23 mouse cellular contexts compared by ENCODE assay signal in the genomic region with DNA sequence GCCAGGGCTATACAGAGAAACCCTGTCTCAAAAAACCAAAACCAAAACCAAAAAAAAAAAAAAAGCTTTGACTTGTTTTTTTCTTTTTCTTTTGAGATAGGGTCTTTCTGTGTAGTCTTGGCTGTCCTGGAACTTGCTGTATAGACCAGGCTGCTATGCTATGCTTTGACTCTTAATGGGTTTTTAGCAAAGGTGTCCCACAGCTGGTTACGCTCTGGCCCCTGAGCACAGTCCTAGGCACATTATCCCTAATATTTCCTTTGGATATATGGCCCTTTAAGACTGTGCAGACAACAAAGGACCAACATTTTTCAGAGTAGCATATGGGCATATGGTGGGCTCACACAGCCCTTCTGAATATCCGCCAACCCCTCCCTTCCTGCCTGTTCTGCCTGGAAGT. TPM values are rescaled to one million over a fixed set of nuclear protein-coding genes. Genes with fewer than 3 reads are reported as not detected.
"Had no signal": no experiment of that assay in that cellular context is flagged by ENCODE, and none has a peak within 500 bp of the region (broad histone marks: within the 10 kb centered on the region; RNA-seq: fewer than 3 reads in every experiment).

No protein-coding gene starts in this region.

- H3K36me3 ChIP-seq: limb, embryonic 10.5 days; limb, embryonic 13.5 days; liver, embryonic 12.5 days; liver, embryonic 15.5 days; lung, embryonic 15.5 days; midbrain, embryonic 10.5 days; neural tube, embryonic 12.5 days; neural tube, embryonic 15.5 days had no signal

- H3K27ac ChIP-seq: kidney, postnatal 0 days; layer of hippocampus, adult 2 months; limb, embryonic 10.5 days; limb, embryonic 13.5 days; liver, embryonic 12.5 days; liver, embryonic 15.5 days; lung, embryonic 15.5 days; midbrain, embryonic 10.5 days; neural tube, embryonic 12.5 days; neural tube, embryonic 15.5 days had no signal

- H3K9me3 ChIP-seq: limb, embryonic 10.5 days; limb, embryonic 13.5 days; liver, embryonic 12.5 days; liver, embryonic 15.5 days; lung, embryonic 15.5 days; megakaryocyte, embryonic 14.5 days; midbrain, embryonic 10.5 days; neural tube, embryonic 12.5 days; neural tube, embryonic 15.5 days had no signal

- H3K4me1 ChIP-seq: liver, embryonic 12.5 days; liver, embryonic 15.5 days had no signal

- H3K4me3 ChIP-seq: layer of hippocampus, adult 2 months; limb, embryonic 10.5 days; limb, embryonic 13.5 days; liver, embryonic 12.5 days; liver, embryonic 15.5 days; lung, embryonic 15.5 days; megakaryocyte, embryonic 14.5 days; midbrain, embryonic 10.5 days; neural tube, embryonic 12.5 days; neural tube, embryonic 15.5 days had no signal

- H3K4me2 ChIP-seq: limb, embryonic 13.5 days; liver, embryonic 12.5 days; liver, embryonic 15.5 days; lung, embryonic 15.5 days; neural tube, embryonic 12.5 days; neural tube, embryonic 15.5 days had no signal

- H3K27me3 ChIP-seq: limb, embryonic 13.5 days; liver, embryonic 12.5 days; liver, embryonic 15.5 days; lung, embryonic 15.5 days; neural tube, embryonic 15.5 days had no signal

- DNase-seq: kidney, adult 9 months; kidney, postnatal 25 days; layer of hippocampus, adult 9-11 months; liver; lung, adult 18-20 months; lung, postnatal 10 days; lung, postnatal 36 days; midbrain, embryonic 14.5 days; thymus, adult 18-20 months; thymus, postnatal 36 days had no signal

- H3K9ac ChIP-seq: limb, embryonic 13.5 days; liver, embryonic 12.5 days; liver, embryonic 15.5 days; lung, embryonic 15.5 days; neural tube, embryonic 12.5 days; neural tube, embryonic 15.5 days had no signal

- ATAC-seq: liver, embryonic 12.5 days had no signal

RNA-seq across cellular contexts. Expression of a gene that starts 11.9 kb away (rescaled TPM):
- total RNA-seq: layer of hippocampus, adult 2 months; layer of hippocampus, postnatal 25 days; left cerebral cortex, postnatal 25 days had no signal
